Mouse (Mus musculus) right cerebral cortex, postnatal 25 days (tissue): ENCODE results near the gene Acad11.

ENCODE experiments used
- DNase-seq: peaks from one replicate; pipeline ENCODE4 v3.0.0; 2022

Gene Acad11

DNA sequence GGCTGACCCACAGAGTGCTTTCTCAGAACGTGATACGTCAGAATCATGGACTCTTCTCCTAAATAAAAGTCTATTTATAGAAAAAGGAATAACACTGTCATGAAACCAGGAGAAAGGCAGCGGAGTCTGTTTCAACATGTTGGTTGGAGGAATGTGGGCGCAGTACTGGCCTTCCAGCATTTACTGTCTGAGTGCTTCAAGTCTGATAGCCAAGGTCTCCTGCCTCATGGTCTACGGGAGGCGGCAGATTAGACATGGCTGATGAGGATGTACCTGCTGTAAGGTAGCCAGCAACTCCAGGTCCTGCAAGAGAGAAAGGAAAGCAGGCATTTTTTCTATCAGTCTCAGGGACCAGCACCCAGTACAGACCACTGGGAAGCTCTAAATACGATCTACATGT, 88.9 kb downstream of the Acad11 start:
- no peak for DNase-seq

GRCm38 (mm10) chr9:104155100-104155715, 92.0 kb downstream of the Acad11 start:
- DNase-seq: no peak

DNA sequence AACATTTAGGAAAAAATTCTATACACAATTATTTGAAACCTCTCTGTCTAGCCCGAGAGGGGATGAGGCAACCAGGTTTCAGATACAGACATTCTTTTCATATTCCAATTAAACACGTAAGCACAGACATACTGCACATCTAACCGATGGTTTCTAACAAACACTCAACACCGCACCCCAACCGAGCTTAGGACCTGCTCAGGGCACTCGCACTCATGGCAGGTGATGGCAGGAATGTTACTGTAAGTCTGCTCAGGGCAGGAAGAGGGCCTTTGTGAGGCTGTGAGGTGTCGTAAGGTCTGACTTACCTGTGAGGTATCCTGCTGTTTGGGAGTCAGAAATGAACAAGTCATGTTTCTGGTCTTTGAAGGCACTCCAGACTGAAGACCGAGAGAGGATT, 93.3 kb downstream of the Acad11 start:
- DNase-seq: no peak

DNA sequence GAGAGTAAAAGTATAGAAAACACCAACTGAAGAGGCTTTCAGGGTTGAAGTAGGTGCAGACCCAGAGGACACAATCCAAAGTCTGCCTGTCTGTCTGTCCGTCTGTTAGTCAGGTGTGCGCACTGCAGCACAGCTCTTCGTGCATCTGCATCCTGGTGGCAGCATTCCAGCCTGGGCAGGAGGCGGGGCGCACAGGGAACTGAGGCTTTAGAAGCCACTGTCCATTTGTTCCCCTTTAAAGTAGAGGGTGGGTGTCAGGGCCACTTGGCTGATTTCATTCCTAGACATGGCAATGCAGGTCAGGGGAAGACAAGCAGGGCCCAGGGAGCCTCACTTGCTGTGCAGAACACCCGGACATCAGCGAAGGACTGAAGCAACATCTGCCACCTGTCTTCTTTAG, 94.1 kb downstream of the Acad11 start:
- no peak for DNase-seq

DNA sequence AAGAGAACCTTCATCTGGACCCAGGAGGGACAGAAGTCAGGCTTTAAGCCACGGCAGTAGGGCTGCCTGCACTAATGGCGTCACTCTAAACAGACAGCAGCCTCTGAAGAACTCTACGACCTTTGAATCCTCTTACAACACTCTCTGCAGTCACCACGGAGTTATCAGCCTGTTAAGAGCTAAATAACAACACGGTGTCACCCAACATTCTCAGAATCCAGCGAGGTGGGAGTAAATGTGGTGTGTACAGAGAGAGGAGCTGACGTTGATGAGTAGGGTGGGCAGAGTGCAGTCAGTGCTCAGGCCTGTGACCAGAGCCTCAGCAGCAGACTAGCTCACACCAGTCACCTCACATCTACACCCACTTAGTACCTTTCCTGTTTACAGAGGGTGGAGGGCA, 97.9 kb downstream of the Acad11 start:
- DNase-seq: no peak

DNA sequence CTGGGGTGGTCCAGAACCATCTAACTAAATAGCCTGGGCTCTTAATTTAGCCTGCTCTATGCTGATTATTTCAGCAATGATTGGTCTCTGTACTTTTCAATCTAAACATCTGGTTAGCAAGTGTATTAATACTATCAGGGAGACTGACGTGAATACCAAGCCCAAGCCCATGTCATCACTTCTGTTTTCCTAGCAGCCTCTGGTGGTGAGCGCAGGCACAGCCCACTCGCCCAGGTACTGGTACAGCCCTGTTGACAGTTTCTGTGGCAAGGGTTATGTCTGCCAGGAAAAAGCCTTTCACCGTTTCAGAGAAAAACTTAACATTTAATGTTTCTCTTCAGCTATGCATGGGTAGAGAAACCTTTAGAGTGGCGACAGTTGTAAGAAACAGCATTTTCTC, 101.0 kb downstream of the Acad11 start:
- DNase-seq: no peak

GRCm38 (mm10) chr9:104165926-104166325, 102.7 kb downstream of the Acad11 start:
- DNase-seq: no peak

DNA sequence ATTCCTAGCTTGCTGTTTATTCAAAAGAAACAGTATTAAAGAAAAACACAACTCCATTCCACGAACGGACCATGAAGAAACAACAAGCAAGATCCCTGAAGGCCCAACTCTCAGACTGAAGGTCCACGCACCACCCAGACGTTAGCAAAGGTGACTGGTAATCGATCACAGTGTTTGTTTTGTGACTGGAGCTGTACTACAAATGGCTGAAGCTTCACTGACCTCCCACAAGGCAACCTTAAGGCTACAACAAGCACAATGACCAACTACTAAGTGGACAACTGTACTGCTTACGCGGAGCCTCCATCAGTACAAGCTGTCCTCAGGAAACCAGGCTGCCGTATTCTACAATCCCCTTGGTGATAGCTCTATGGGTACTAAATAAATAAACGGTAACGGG, 106.8 kb downstream of the Acad11 start:
- no peak for DNase-seq

- DNase-seq: no peak
Observed at GRCm38 (mm10) chr9:104171651-104172050, 108.5 kb downstream of the Acad11 start.

- DNase-seq: no peak
Observed at GRCm38 (mm10) chr9:104172342-104172741, 109.2 kb downstream of the Acad11 start.
